Mouse (Mus musculus) embryonic facial prominence, embryonic 15.5 days (tissue): Measurements from ENCODE around the gene Clic3. TPM values are rescaled to one million over a fixed set of nuclear protein-coding genes. Genes with fewer than 3 reads are reported as not detected.

ENCODE experiments used
- ATAC-seq: fragments of 200-750 bp; cut with Nextera tagmentation; 2 replicates; pipeline ENCODE4 v1.8.0; 2017; ENCODE audit warnings: low read depth, moderate TSS enrichment; ENCODE audit not compliant: insufficient number of reproducible peaks, low FRiP score, low TSS enrichment
- H3K27ac ChIP-seq: fragments of 300-500 bp; sonication (generic); replicated peaks from 2 replicates; pipeline ENCODE4 v1.5.1; 2015; ENCODE audit warnings: mild to moderate bottlenecking, inconsistent platforms
- H3K27me3 ChIP-seq: fragments of 300-500 bp; sonication (generic); 2 replicates; pipeline ENCODE4 v1.6.1; 2015; ENCODE audit warnings: inconsistent platforms
- H3K36me3 ChIP-seq: fragments of 300-500 bp; sonication (generic); 2 replicates; pipeline ENCODE4 v1.6.1; 2015; ENCODE audit warnings: mild to moderate bottlenecking, inconsistent platforms
- H3K4me1 ChIP-seq: fragments of 300-500 bp; sonication (generic); 2 replicates; pipeline ENCODE4 v1.6.1; 2015; ENCODE audit warnings: inconsistent platforms
- H3K4me2 ChIP-seq: fragments of 300-500 bp; sonication (generic); replicated peaks from 2 replicates; pipeline ENCODE4 v1.6.1; 2015; ENCODE audit warnings: mild to moderate bottlenecking, inconsistent platforms
- H3K4me3 ChIP-seq: fragments of 300-500 bp; sonication (generic); replicated peaks from 2 replicates; pipeline ENCODE4 v1.5.1; 2015; ENCODE audit warnings: mild to moderate bottlenecking, inconsistent platforms
- H3K9ac ChIP-seq: fragments of 300-500 bp; sonication (generic); 2 replicates; pipeline ENCODE4 v1.6.1; 2015; ENCODE audit warnings: inconsistent platforms
- H3K9me3 ChIP-seq: fragments of 300-500 bp; sonication (generic); replicated peaks from 2 replicates; pipeline ENCODE4 v1.6.1; 2016; ENCODE audit warnings: inconsistent platforms
- WGBS: fragments of 180-500 bp; shearing (Covaris S2); methylation state at CpG from one replicate; pipeline ENCODE4 v1.1.7; 2015; 5-methylcytosine and 5-hydroxymethylcytosine counted together
- microRNA-seq: library from miRNA; unstranded; fragments of <30 nt; microRNA quantifications from one replicate; pipeline ENCODE4, GENCODE M21; 2016; ENCODE audit warnings: borderline number of aligned reads
- polyA plus RNA-seq: library from polyadenylated mRNA; unstranded; fragments of >200 nt; fragmentation: Nextera tagmentation; extraction: Ambion mirVana; gene quantifications from 2 replicates; pipeline ENCODE4 v1.2.1, GENCODE M21; 2015

The Clic3 gene
- polyA plus RNA-seq, 1 experiment from 2014 or later, result 75.5 TPM

DNA sequence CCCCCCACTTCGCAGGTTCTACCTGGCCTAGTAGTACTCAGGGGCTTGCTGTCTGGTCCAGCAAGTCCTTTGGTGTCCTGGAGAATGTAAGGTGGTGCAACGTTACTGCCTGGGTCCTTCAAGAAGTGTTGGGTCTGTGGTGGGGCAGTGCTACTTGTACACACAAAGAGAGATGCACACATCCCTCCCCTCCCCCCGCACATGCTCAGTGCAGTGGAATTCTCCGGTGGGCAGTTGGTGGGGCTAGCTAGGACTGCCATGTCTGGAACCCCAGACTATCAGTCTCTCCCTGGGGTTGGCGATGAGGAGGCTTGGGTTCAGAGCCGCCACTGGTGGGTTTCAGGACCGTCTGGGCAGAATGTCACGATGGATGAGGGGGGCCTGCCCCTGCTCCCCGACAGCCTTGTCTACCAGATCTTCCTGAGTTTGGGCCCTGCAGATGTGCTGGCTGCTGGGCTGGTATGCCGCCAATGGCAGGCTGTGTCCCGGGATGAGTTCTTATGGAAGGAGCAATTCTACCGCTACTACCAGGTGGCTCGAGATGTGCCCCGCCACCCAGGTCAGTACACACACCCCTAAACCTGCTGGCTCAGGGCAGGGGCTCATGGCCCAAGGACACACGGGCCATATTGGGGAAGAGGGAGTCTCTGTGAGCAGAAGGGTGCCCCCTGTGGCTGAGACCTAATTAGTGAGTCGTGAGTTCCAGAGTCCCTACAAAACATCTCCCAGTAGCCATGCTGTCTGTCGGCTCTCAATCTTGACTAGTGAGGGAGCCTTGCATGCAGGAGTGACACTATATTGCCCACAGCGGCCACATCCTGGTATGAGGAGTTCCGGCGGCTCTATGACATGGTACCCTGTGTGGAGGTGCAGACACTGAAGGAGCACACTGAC, 45.2 kb downstream of the Clic3 start, which contains the start of gene C8g:
TSS of gene C8g (minus strand) at position 127 of the 894 bp plus-strand sequence.
- peaks cover 20% of the 10 kb centered on the region for H3K4me1 ChIP-seq
- H3K4me2 ChIP-seq, result peak within 1 kb of the TSS; percentile 92
- H3K4me3 ChIP-seq, result peak within 1 kb of the TSS; percentile 83
- H3K27me3 ChIP-seq, result no peaks in the 10 kb centered on the region
- ATAC-seq, result no peak
- H3K36me3 ChIP-seq, result peaks cover 29% of the 10 kb centered on the region
- peak within 1 kb of the TSS; percentile 99 for H3K9ac ChIP-seq
- WGBS, result 76% methylated on average over 20 of the region's 20 CpGs
- H3K9me3 ChIP-seq, result no peaks in the 10 kb centered on the region
- H3K27ac ChIP-seq, result peak within 1 kb of the TSS; percentile 78

DNA sequence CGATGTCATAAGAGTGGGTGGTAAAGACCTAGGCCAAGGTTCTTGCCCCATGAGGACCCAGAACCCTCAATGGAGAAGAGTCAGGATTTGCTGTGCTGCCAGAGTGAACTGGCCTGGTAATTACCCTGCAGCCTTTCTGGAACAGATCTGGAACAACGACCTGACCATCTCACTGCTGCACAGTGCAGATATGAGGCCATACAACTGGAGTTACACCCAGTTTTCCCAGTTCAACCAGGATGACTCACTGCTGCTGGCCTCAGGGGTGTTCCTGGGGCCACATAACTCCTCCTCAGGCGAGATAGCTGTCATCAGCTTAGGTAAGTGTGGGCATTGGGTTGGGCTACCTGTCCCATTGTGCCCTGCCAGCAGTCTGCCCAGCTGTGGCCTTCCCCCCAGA, 46.1 kb downstream of the Clic3 start:
- H3K27ac ChIP-seq, result no peak overlapping the region
- no peaks in the 10 kb centered on the region for H3K27me3 ChIP-seq
- H3K4me1 ChIP-seq, result peaks cover 20% of the 10 kb centered on the region
- WGBS, result 73% methylated on average over 3 of the region's 3 CpGs
- no peak for ATAC-seq
- H3K9me3 ChIP-seq, result no peaks in the 10 kb centered on the region
- no peak overlapping the region for H3K4me2 ChIP-seq
- peaks cover 29% of the 10 kb centered on the region for H3K36me3 ChIP-seq
- no peak overlapping the region for H3K9ac ChIP-seq
- no peak overlapping the region for H3K4me3 ChIP-seq

DNA sequence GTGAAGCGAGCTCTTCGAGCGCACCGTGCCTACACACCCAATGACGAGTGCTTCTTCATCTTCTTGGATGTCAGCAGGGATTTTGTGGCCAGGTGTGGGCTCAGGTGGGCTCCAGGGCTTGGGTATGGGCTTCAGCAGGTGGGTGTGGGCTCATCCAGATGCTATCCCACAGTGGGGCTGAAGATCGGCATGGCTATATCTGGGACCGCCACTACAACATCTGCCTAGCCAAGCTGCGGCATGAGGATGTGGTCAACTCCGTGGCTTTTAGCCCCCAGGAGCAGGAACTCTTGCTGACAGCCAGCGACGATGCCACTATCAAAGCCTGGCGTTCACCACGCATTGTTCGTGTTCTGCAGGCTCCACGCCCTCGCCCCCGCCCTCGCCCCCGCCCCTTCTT, 47.9 kb downstream of the Clic3 start:
- no peak for ATAC-seq
- Histone ChIP-seq H3K4me3 (no peak overlapping the region), H3K4me2 (no peak overlapping the region), H3K9ac (no peak overlapping the region), H3K4me1 (peaks cover 20% of the 10 kb centered on the region), H3K36me3 (peaks cover 29% of the 10 kb centered on the region), H3K27ac (no peak overlapping the region), H3K9me3 (no peaks in the 10 kb centered on the region), H3K27me3 (no peaks in the 10 kb centered on the region)
- WGBS, result 92% methylated on average over 19 of the region's 19 CpGs

DNA sequence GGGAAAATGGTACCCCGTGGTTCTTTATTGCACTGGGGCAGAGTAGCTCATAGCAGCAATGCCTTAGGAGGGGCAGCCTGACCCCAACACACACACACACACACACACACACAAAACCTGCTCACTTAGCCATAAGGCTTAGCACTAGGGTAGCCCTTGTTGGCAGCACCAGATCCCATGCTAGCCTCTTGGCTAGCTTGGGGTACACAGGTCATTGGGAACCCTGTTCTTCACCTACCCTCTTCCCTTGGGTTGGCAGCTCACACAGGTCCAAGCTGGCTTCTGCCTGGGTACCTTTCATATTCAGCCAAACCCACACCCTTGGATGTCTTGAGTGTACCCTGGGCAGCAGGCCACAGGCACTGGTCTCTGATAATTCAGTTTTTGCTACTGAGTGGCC, 48.4 kb downstream of the Clic3 start:
- ATAC-seq, result no peak
- 86% methylated on average over 1 of the region's 1 CpGs for WGBS
- H3K4me2 ChIP-seq, result no peak overlapping the region

DNA sequence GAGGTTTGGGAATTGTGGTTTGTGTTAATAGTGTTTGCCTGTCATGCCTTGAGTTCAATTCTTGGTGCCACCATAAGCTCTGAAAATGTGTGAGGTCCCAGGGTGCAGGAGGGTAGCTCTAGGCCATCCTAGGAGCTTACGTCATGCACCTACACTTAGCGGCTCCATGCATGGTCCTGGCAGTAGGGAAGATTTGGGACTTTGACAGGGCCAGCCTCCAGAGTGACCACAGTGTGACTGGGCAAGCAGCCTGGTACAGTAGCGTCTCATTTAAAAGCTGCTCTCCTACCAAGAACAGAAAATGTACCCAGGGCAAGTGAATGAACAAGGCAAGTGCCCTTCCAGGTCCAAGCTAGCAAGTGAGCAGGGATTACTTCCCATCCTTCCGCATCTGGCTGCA, 49.2 kb downstream of the Clic3 start:
- peaks cover 15% of the 10 kb centered on the region for H3K4me1 ChIP-seq
- no peaks in the 10 kb centered on the region for H3K9me3 ChIP-seq
- 93% methylated on average over 4 of the region's 4 CpGs for WGBS
- no peak overlapping the region for H3K4me2 ChIP-seq
- H3K4me3 ChIP-seq, result no peak overlapping the region
- peaks cover 29% of the 10 kb centered on the region for H3K36me3 ChIP-seq
- no peak for ATAC-seq
- no peak overlapping the region for H3K27ac ChIP-seq
- no peaks in the 10 kb centered on the region for H3K27me3 ChIP-seq
- no peak overlapping the region for H3K9ac ChIP-seq

More for the DNA sequence above, 48.4 kb downstream of the Clic3 start:
- Histone ChIP-seq H3K36me3 (peaks cover 29% of the 10 kb centered on the region), H3K27me3 (no peaks in the 10 kb centered on the region), H3K4me3 (no peak overlapping the region), H3K4me1 (peaks cover 19% of the 10 kb centered on the region), H3K9me3 (no peaks in the 10 kb centered on the region), H3K9ac (no peak overlapping the region), H3K27ac (no peak overlapping the region)

DNA sequence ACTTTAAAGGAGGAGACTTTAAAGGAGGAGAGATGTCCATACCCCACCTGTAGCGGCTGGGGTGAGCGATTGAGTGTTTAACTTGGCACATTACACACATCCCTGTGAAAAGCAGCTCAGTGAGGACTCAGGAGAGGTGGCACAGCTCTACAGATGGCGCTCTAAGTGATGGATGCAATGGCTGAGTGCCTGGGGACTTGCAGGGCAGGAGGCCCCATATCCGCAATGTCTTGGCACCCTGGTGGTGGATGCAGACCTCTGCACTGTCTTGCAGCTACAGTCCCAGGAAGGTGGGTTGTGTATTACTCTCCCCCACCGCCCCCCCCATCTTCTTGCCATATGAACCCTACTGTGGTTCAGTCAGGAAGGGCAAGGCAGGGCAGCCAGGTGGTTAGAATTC, 50.3 kb downstream of the Clic3 start:
- Histone ChIP-seq H3K27ac (no peak overlapping the region), H3K4me1 (peaks cover 5% of the 10 kb centered on the region), H3K27me3 (no peaks in the 10 kb centered on the region), H3K36me3 (peaks cover 29% of the 10 kb centered on the region), H3K4me2 (no peak overlapping the region), H3K9me3 (no peaks in the 10 kb centered on the region), H3K4me3 (no peak overlapping the region), H3K9ac (no peak overlapping the region)
- no peak for ATAC-seq
- WGBS, result 27% methylated on average over 5 of the region's 5 CpGs

Small RNA genes lying within 50 kb of the gene (microRNA-seq; reads per million reads assigned to microRNA genes)
- not detected for gene Mir3087

Other genes with a start within 250 kb of the Clic3 start
- gene Nelfb, start 245.3 kb upstream of the Clic3 start, polyA plus RNA-seq, result 114 and 115 TPM in 2 replicates
- not detected in 2 replicates for gene Stpg3, start 242.2 kb upstream of the Clic3 start, polyA plus RNA-seq
- 0.77 TPM in 1 of 2 replicates, not detected in the other for gene Fam166a, start 238.1 kb upstream of the Clic3 start, polyA plus RNA-seq
- gene Tubb4b, start 232.1 kb upstream of the Clic3 start, polyA plus RNA-seq, result 590 and 660 TPM in 2 replicates
- gene Slc34a3, start 222.5 kb upstream of the Clic3 start, polyA plus RNA-seq, result not detected in 2 replicates
- 0.20 and 0.24 TPM in 2 replicates for gene Rnf224, start 220.1 kb upstream of the Clic3 start, polyA plus RNA-seq
- gene Rnf208, start 214.6 kb upstream of the Clic3 start, polyA plus RNA-seq, result 18.4 and 22.9 TPM in 2 replicates
- gene Cysrt1, start 214.4 kb upstream of the Clic3 start, polyA plus RNA-seq, result 53.3 and 54.0 TPM in 2 replicates
- 8.2 and 9.4 TPM in 2 replicates for gene AL732309.1, start 210.0 kb upstream of the Clic3 start, polyA plus RNA-seq
- 23.8 and 25.6 TPM in 2 replicates for gene Tmem203, start 201.4 kb upstream of the Clic3 start, polyA plus RNA-seq
- gene Tprn, start 194.2 kb upstream of the Clic3 start, polyA plus RNA-seq, result 10.2 TPM in 2 replicates
- 258 and 263 TPM in 2 replicates for gene Ssna1, start 184.4 kb upstream of the Clic3 start, polyA plus RNA-seq
- 134 and 136 TPM in 2 replicates for gene Anapc2, start 184.4 kb upstream of the Clic3 start, polyA plus RNA-seq
- not detected in 2 replicates for gene Tmem210, start 168.7 kb upstream of the Clic3 start, polyA plus RNA-seq
- gene Lrrc26, start 166.9 kb upstream of the Clic3 start, polyA plus RNA-seq, result 4.9 and 5.2 TPM in 2 replicates
- gene Grin1, start 137.7 kb upstream of the Clic3 start, polyA plus RNA-seq, result 0.33 and 0.71 TPM in 2 replicates
- gene Man1b1, start 124.5 kb upstream of the Clic3 start, polyA plus RNA-seq, result 54.4 and 55.5 TPM in 2 replicates
- 24.6 and 25.5 TPM in 2 replicates for gene Dpp7, start 100.5 kb upstream of the Clic3 start, polyA plus RNA-seq
- gene Uap1l1, start 91.2 kb upstream of the Clic3 start, polyA plus RNA-seq, result 18.4 and 21.7 TPM in 2 replicates
- gene Sapcd2, start 84.5 kb upstream of the Clic3 start, polyA plus RNA-seq, result 29.2 and 32.8 TPM in 2 replicates
- 7.4 and 9.0 TPM in 2 replicates for gene Entpd2, start 61.0 kb upstream of the Clic3 start, polyA plus RNA-seq
- 64.9 and 67.8 TPM in 2 replicates for gene Npdc1, start 57.5 kb upstream of the Clic3 start, polyA plus RNA-seq
- 0.08 and 0.20 TPM in 2 replicates for gene Fut7, start 33.6 kb upstream of the Clic3 start, polyA plus RNA-seq
- gene Abca2, start 28.1 kb upstream of the Clic3 start, polyA plus RNA-seq, result 4.0 and 4.1 TPM in 2 replicates
- gene Paxx, start 4.3 kb downstream of the Clic3 start, polyA plus RNA-seq, result 48.7 and 49.1 TPM in 2 replicates
- gene Ptgds, start 13.2 kb downstream of the Clic3 start, polyA plus RNA-seq, result 18.7 and 20.8 TPM in 2 replicates
- not detected in 2 replicates for gene Lcn12, start 37.1 kb downstream of the Clic3 start, polyA plus RNA-seq
- 81.2 and 96.3 TPM in 2 replicates for gene Fbxw5, start 43.9 kb downstream of the Clic3 start, polyA plus RNA-seq
- gene C8g, start 44.9 kb downstream of the Clic3 start, polyA plus RNA-seq, result 5.6 and 7.2 TPM in 2 replicates
- gene Traf2, start 90.1 kb downstream of the Clic3 start, polyA plus RNA-seq, result 34.8 and 36.2 TPM in 2 replicates
- gene Edf1, start 101.0 kb downstream of the Clic3 start, polyA plus RNA-seq, result 355 and 373 TPM in 2 replicates
- 3.3 and 4.9 TPM in 2 replicates for gene Mamdc4, start 118.0 kb downstream of the Clic3 start, polyA plus RNA-seq
- gene Phpt1, start 118.4 kb downstream of the Clic3 start, polyA plus RNA-seq, result 147 and 157 TPM in 2 replicates
- gene Ajm1, start 124.9 kb downstream of the Clic3 start, polyA plus RNA-seq, result 0.60 and 0.63 TPM in 2 replicates
- 82.1 and 83.3 TPM in 2 replicates for gene Rabl6, start 151.7 kb downstream of the Clic3 start, polyA plus RNA-seq
- 0.29 and 0.42 TPM in 2 replicates for gene Ccdc183, start 160.8 kb downstream of the Clic3 start, polyA plus RNA-seq
- gene Tmem141, start 165.2 kb downstream of the Clic3 start, polyA plus RNA-seq, result 28.6 and 30.5 TPM in 2 replicates
- 2.8 and 3.5 TPM in 2 replicates for gene Fcna, start 171.2 kb downstream of the Clic3 start, polyA plus RNA-seq
- gene Lcn8, start 196.3 kb downstream of the Clic3 start, polyA plus RNA-seq, result not detected in 2 replicates
- not detected in 2 replicates for gene Lcn5, start 201.1 kb downstream of the Clic3 start, polyA plus RNA-seq
- gene Lcn6, start 219.9 kb downstream of the Clic3 start, polyA plus RNA-seq, result not detected in 2 replicates
- not detected in 2 replicates for gene Lcn10, start 225.9 kb downstream of the Clic3 start, polyA plus RNA-seq
- gene Obp2a, start 243.2 kb downstream of the Clic3 start, polyA plus RNA-seq, result not detected in 2 replicates
- 91.8 and 93.2 TPM in 2 replicates for gene Bmyc, start 249.9 kb downstream of the Clic3 start, polyA plus RNA-seq